26 mouse cellular contexts compared by ENCODE assay signal in the genomic region with DNA sequence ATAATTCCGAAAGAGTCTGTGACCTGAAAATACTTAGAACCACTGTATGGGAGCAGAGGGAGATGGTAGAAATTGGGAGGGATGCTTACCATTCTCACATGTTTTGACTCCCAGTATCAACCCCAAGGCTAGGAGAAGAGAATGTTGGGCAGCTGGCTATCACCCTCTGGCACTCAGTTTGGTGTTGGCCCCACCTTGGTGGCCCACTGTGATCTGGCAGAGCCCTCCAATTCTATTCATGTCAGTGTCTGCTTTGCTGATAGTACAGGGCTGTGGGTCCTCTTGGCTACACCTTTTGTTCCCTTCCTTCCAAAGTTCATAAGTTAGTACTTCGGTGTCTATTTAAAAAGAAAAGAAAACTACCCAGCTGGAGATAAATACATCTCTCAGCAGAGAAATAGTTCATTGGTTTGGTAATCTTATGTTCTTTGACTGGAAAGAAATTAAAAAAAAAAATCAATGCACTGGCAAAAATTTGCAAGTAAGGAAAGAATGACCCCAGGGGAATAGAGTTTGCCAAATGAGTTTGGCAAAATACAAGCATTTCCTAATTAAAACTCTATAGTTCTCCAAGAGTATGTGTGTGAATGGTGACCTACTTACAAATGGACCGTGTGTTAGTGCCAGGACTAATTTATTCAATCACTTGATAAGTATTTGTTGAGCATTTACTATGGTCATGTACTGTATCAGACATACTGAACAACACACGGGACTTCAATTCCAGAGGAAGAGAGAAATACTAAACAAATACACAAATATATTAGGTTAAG.
"Had no signal": no experiment of that assay in that cellular context is flagged by ENCODE, and none has a peak within 500 bp of the region (broad histone marks: within the 10 kb centered on the region; RNA-seq: fewer than 3 reads in every experiment).

No protein-coding gene starts in this region.

- ATAC-seq: liver, embryonic 12.5 days had no signal

- H3K9me3 ChIP-seq: limb, embryonic 10.5 days; limb, embryonic 13.5 days; liver, embryonic 12.5 days; liver, embryonic 15.5 days; lung, embryonic 15.5 days; neural tube, embryonic 12.5 days; neural tube, embryonic 15.5 days had no signal

- H3K27me3 ChIP-seq: lung, embryonic 15.5 days; neural tube, embryonic 12.5 days; neural tube, embryonic 15.5 days had no signal

- H3K4me1 ChIP-seq: limb, embryonic 10.5 days; liver, embryonic 12.5 days; liver, embryonic 15.5 days; lung, embryonic 15.5 days; megakaryocyte, embryonic 14.5 days; neural tube, embryonic 12.5 days; neural tube, embryonic 15.5 days had no signal

- H3K4me3 ChIP-seq: left cerebral cortex, adult 2 months; limb, embryonic 10.5 days; limb, embryonic 13.5 days; liver, embryonic 12.5 days; liver, embryonic 15.5 days; lung, embryonic 15.5 days; megakaryocyte, embryonic 14.5 days; neural tube, embryonic 12.5 days; neural tube, embryonic 15.5 days had no signal

- DNase-seq: kidney, adult 9 months; kidney, postnatal 14 days; kidney, postnatal 4 days; layer of hippocampus, adult 9-11 months; liver; lung, adult 18-20 months; lung, postnatal 10 days; lung, postnatal 36 days; midbrain, embryonic 14.5 days; right cerebral cortex, adult 18-20 months; right cerebral cortex, postnatal 14 days; right cerebral cortex, postnatal 4 days; thymus, adult 2 months; thymus, postnatal 14 days; thymus, postnatal 4 days had no signal

- H3K4me2 ChIP-seq: limb, embryonic 13.5 days; liver, embryonic 12.5 days; liver, embryonic 15.5 days; lung, embryonic 15.5 days; midbrain, embryonic 11.5 days; neural tube, embryonic 12.5 days; neural tube, embryonic 15.5 days had no signal

- H3K9ac ChIP-seq: limb, embryonic 13.5 days; liver, embryonic 12.5 days; liver, embryonic 15.5 days; lung, embryonic 15.5 days; neural tube, embryonic 12.5 days; neural tube, embryonic 15.5 days had no signal

- H3K27ac ChIP-seq: left cerebral cortex, adult 2 months; limb, embryonic 10.5 days; limb, embryonic 13.5 days; liver, embryonic 12.5 days; liver, embryonic 15.5 days; lung, embryonic 15.5 days; neural tube, embryonic 12.5 days; neural tube, embryonic 15.5 days; stomach, postnatal 0 days had no signal

- H3K36me3 ChIP-seq: limb, embryonic 10.5 days; limb, embryonic 13.5 days; liver, embryonic 12.5 days; liver, embryonic 15.5 days; lung, embryonic 15.5 days; neural tube, embryonic 12.5 days; neural tube, embryonic 15.5 days had no signal
